Mouse (Mus musculus): ENCODE measurements at regions not wholly inside any gene's neighbourhood (a gene's known extent, or its start where the extent isn't known, plus 50 kb on each side); places are given as distances from the start of the nearest gene placed in this dataset.
A peak's percentile ranks its signal among the peaks of the same experiment; 100 is the strongest.

DNA sequence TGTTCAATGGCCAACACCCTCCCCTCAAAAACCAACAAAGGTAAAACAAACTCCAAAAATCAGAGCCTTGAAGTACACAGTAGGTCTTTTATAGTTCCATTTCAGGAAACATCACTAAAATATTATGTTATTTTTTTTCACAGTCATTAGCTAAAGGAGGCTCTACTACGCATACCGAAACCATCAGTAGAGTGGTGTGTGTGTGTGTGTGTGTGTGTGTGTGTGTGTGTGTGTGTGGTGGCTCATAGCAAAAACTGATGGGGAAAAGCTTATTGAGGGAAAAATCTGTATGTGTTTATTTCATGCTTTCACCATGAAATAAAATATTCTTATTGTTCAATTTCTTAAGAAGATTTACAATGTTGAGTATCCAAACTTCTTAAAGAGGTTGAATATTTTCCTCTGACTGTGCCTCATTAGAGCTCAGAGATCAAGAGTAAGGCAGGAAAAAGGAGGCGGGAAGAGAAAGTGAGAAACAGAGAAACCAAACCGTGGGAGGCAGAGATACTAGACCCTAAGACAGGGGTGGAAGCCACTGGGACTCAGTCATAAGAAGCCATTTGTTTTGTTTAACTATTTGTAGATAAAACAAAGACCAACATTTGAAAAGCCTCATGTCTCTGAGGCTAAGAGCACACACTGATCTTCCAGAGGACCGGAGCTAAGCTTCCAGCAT is 159.6 kb downstream of the Icos start:
- DNase-seq, result no peak

DNA sequence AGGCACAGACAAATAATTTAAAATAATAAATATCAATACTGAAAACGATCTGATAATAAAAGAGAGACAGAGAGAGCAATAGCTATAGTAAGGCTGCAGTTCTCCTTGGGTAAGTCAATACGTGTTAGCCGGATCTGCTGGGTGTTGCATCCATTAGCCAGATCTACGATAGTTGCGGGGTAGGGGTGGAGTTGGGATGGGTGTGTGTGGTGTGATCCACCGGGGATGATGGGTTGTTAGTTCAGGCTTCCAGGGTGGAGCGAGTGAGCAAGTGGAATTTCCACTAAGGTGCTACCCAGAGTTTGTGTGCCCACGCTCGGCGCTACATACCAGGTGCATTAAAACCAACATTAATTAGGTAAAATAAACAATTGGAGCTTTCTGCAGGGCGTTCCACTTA is 160.2 kb downstream of the Icos start:
- no peak for DNase-seq

DNA sequence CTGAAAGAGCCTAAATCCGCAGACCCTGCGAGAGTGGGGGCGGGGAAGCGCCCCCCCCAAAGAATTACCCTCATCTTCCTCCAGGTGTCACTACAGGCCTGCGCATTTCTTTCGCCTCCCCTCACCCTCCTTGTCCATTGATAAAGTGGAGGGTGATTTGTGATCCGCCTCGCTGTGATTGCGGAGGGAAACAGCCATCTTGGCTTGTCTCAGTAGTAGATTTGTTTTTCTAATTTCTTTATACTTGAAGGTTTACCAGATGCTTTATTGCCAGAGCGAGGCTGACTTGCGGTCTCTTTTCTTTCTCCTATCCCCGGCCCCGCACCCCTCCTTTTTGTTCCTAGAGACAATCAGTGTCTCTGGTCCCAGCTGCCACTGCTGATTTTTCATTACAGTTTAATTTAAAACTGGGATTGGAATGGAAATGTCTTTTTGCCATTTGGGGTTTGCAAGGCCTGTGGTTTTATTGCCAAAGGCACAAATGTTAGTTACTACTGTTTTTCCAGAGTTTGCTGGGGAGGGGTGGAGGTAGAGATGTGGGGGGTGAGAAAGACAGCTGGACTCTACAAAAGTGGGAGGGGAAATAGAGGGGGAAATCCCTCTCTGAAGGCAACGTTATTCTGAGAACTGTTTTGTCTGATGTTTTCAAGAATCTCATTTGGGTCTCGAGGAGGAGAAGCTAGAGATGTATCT is 161.7 kb downstream of the Icos start:
- peak; percentile 32 for DNase-seq

DNA sequence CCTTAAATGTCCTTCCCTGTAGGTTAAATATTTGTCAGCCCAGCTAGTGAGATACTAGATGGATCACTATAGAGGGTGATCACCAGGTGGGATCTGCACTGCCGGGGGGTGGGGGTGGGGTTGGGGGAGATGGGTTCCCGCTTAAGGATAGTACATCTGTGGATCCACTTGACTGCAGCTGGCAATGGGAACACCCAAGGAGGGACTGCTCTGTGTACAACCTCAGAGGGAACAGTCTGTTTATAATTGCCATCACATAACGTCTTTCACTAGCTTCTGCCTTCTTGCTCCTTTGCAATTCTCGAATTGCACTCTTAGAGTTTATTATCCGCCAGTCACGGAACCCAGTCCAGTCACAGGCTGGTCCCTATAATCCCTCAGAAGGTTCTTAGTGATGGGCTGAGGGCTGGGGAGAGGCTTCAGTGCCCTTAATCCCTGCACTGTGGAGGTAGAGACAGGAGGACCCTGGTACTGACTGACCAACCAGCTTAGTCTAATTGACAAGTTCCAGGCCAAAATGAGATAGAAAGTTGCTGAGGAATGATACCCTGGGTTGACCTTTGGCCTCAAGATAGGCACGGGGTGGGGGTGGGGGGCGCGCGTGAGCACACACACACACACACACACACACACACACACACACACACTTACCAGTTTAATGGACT is 162.4 kb downstream of the Icos start:
- no peak for DNase-seq

DNA sequence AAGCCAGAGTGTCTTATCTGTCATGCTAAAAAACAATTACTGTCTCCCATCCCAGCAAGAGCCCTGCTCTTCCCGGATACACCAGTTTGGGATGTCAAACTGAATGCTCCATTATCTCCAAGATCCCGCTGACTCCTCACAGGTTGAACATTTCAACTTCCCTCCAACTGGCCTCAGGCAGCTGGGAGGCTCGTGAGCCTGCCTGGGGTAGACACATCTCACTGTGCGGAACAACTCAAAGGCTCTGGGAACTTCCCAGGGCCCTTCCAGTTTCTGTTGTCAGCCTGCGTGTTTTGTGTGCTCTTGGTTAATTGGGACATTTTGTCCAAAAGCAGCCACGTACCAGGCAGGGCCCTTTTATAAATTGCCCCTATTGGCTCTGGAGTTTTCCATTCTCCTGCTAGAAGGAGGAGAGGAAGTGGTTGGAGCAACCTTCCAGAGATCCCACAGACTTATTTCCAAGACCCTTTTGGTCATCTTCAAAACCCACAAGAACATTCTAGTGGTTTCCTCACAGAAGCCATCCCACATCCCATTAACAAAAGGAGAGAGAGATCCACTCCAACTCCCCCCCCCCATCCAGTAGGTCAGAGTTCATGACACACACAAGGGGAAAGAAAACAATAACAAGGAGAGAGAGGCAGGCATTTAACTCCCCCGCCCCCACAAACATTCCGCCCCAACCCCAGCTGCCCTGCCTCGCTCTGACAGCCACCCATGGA is 163.3 kb downstream of the Icos start:
- no peak for DNase-seq

DNA sequence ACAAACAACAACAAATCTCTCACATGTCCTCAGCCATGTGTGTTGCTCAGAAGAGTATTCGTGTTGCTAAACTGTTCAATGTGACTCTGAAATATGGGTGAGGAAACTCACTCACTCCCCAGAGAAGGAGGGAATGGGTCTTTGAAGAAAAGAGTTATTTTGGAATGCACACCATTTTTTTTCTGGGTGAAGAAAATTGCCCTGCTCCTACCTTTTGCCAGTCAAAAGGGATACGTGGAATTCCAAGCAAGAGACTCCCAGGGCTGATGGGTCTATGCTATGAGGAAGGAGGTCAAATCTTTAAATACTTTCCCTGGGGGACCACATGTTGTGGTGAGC is 163.8 kb downstream of the Icos start:
- no peak for DNase-seq

DNA sequence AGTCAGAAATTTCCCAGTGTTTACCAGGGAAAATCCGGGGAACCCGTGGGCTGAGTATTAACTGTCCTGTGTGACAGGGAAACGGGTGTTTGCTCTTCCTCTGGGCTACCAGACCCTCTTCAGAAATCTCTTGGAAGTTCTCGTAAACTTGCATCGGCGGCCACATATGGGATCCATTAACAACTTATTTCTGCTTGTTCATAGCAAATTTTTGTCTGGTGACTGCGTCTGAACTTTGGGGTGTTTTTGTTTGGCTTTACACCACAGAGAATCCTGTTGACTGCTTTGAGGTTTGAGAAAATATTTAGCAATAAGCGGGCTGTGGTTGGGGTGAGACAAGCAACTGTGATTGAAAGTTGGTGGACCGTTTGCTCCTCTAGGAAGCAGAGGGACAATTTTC is 164.2 kb downstream of the Icos start:
- no peak for DNase-seq

DNA sequence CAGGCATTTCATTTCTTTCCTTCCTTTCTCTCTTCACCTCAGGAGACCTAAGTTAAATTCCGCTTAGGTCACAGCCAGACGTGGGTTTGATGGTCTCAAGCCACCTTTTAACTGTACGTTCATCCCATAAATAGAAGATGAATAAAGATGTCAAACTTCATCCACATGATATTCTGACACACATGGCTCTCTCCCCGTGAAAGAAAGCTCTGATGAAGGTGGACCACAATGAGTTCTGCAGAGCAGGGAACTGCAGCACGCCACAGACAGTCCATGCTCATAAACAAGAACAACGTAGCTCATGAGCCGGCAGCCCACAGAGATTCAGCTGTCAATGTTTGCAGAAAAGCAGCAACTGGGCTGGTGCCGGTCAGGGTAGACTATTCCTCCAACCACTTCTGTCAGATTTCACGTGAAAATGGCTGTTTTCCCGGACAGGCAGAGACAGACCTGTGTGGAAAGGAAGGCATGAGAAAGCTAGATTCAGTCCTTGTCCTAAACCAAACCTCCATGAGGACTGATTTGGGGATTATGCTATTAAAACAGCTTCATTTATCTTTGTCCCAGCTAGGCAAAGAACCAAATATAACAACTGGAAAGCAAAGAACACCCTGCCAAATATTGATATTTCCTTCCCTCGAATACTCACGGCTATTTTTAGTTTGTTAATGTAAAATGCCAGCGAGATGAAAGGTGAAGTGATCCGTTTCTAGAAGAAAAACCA is 165.5 kb downstream of the Icos start:
- DNase-seq, result no peak

DNA sequence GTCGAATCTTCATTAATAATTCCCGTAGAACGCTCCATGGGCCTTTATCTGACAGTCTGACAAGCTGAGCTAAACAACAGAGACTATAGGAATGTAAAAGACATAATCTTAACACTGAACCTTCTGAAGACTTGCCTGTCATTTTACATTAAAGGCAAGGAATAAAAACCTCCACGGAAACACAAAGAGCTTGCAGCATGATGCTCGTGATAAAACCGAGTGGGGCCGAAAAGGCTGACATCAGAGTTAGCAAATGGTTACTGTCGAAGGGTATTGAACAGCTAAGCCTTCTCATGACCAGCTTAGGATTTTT is 166.0 kb downstream of the Icos start:
- no peak for DNase-seq

DNA sequence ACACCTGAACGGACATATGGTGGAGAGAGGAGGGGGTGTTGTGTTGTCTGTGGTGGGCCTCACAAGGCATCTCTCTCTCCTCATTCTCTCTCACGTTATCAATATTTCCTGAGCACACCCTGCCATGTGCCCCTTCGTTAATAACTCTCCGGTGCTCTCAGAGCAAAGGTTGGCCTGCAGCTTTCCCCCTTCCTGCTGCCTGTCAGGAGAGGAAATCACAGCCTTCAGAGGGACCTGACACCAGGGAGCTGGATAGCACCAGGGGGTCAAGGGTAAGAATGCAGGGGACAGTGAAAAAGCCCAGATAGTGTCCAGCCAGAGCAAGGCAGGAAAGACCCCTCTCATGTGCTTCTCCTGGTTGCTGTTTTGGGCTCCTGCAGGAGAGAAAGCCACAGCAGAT is 167.3 kb downstream of the Icos start:
- DNase-seq, result no peak

DNA sequence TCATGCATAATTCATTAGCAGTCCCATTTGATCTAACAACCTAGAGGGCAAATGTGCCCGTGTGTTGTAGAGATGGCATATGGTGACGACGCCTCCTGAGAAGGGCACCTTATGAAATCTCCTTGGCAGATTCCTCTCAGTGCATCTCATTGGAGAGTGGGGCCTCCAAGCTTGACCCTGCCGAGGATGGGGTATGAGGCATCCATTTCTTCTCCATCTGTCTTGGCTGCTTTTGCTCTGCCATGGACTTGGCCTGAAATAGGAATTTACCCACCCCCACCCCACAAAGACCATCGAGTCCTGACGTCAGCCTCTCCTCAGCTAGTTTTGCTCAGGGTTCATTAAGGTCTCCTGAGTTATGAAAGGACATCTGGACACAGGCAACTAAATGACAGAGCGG is 167.8 kb downstream of the Icos start:
- DNase-seq, result no peak

DNA sequence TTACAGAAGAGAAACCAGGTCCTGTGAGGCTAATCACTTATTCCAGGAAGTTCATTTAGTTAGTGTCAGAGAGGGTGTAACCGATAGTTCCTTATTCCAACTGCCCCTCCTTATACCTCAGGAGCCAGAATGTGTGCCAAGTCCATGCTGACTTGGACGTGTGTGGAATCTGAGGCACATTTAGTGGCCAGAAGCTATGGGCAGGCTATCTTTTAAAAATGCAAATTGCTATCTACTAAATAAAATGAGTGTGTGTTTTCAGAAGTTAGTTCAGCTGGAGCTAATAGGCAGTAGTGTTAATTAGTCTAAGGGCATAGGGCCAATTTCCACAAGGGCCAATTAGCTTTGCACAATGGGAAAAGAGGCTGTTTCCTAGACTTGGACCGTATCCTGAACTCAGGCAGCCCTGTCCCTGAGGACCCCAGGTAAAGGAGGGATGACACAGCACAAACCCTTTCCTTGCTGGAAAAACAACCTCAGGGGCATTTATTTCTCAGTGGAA is 168.5 kb downstream of the Icos start:
- no peak for DNase-seq

DNA sequence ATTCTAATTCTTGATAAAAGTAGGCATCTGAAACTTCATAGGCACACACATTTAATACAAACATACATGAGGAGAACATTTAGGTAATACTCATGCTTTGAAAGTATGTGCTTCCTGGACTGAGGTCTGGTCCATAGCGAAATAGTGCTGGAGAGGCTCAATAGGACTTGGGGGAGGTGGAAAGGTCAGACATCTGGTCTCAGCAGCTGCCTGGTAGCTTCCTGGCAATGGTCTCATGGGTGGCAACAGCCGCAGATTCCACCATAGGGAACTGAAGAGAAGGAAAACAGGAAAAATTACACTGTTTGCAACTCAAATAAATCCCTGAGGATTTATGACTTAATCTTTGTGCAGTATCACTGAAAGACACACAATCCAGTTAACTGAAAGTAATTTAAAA is 174.0 kb downstream of the Icos start:
- DNase-seq, result no peak

DNA sequence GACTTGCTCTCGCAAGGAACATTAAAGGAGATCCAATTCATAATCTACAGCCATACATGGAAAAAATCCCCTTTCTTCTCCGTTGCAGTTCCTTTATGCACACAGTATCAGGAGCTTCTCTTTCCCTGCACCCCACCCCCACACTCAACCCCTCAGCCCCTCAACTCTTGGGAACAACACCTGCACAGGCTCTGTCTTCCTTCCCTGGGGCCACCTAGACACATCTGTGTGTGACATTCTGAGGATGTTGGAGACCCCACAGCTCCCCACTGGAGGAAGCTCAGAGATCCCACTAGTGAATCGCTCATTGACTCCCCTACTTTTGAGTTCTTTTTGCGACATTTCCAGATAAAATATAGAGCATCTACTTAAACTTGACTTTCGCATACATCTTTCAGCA is 174.4 kb downstream of the Icos start:
- no peak for DNase-seq

DNA sequence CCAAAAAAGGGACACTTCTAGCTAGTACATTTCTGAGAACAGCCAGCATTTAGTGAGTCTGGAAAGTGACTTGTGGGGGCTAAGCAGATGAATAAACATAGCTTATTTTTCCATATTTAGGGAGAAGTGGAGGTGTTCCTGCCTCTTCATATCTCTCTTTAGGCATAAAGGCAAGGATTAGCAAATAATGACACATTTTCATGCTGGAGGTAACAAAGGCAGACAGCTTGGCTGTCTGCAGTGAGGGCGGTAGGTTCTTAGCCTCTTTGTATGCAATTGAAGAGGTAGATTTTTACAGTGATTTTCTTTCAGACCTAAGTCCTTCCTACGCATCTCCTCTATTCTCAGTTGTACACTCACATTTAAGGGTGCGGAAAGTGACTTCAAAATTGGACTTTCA is 176.5 kb downstream of the Icos start:
- no peak for DNase-seq

DNA sequence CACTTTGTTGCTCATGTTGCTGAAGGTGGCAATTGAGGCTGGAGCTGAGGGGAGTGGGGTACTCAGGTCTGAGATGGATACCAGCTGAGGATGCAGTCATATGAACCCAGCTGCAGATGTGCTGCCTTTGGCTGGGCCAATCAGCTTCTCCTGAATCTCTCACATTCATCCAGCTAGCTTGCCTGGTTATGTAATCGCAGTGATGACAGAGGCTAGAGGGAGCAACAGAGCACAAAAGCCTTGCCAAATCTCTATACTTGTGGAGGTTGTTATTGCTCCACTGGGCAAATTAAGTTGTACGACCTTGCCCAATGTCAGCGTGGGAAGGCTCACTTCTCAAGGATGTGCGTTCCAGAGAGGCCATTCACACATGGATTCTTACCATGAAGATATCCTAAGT is 179.5 kb downstream of the Icos start:
- no peak for DNase-seq

DNA sequence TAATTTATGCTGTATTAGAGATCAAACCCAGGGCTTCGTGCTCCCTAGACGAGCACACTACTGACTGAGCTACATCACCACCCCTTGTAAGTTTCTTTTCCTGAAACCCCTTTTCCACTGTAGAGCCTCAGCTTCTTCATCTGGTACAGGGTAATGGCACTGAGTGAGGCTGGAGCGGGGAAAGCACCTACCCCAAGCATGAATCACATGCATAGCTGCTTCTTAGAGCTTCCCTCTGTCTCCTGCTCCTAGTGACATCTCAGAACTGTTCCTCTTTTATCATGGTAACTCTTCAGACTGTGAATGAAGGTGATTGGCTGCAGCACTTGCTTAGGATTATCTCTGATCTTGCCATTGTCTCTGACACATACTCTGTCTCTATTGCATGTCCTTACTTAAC is 182.8 kb downstream of the Icos start:
- no peak for DNase-seq

DNA sequence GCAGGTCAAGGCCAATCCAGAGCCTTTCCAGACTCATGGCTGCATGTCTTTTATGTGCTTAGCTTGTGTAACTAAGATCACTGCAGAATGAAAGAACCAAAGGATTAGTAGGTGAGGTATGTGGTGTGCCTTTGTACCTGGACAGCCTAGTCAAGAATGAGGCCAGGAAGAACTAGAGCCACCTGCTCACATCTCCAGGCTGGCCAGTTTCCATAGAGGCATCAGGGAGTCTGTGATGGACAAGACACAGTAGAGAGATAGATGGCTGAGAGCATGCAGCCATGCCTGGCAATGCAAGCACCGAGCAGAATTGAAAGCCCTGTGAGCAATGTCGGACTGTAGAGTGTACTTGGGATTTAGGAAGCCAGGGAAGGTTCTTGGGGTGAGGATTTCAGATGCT is 186.5 kb downstream of the Icos start:
- DNase-seq, result no peak

DNA sequence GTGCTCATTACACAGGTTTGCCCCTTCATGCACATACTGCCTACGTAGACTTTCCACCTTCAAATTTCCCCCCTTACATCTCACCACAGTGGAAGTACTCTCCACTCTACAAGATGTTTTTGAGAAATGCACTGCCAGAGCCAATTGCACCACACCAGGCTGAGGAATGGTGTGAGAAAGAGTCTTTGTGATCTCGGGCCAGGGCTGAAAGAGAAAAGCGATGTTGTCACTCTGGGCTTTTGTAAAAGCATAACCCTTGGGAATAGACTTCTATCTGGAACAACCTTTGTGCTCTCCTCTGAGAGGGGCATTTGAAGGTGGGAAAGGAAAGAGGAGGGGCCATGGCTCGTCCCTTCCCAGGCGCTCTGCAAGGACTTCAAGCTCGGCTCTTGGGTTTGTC is 194.2 kb downstream of the Icos start:
- no peak for DNase-seq

DNA sequence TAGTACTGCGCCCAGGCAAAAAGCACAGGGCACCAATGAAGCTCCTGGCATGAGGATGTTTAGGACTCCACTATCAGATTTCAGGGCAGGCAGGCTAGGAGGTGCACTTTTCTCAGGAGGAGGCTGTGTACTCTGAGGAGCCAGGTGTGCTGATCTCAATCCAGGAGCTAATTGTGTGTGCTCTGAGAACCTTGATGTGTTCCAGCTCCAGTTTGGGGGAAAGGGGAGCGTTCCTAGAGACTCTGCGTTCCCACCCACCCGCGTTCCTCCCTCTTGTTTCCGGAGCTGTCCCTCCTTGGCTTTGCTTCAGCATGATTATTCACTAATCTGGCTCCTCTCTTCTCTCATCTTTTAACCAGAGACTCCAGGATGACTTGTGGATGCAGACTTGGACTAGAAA is 195.2 kb downstream of the Icos start:
- DNase-seq, result no peak

DNA sequence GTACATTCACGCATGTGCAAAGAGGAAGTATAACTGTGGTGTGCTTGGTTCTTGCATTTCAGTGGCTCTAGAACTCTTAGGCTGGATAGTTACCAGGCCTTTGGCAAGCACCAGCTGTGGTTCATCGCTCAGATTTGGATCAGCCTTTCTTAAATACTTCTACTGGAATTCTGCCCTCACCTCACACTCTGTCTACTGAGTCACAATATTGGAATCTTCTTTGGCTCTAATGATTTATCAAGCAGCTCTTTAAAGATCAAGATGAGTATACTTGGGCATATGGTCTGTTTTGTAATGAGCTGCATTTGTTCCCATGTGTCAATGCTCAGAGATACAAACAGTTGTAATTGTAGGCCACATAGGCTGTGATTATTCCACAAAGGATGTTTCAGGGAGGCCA is 197.5 kb downstream of the Icos start:
- no peak for DNase-seq

DNA sequence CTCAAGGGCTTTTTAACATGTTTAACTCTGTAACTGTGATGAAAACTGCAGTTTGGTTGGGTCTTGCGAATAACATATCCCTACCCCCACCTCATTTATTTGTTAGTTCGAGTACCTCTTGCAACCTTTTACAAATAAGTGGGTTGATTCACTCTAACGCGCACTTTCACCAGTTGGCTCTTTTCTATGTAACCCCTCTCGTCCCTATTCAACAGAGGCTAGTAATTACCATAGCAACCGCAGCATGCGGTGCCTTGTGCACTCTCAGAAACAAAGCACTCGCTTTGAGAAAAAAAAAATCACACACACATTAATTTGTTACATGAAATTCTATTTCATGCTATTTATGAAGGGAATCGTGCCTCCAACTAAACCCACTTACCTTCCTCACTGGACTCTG is 201.7 kb downstream of the Icos start:
- DNase-seq, result no peak

DNA sequence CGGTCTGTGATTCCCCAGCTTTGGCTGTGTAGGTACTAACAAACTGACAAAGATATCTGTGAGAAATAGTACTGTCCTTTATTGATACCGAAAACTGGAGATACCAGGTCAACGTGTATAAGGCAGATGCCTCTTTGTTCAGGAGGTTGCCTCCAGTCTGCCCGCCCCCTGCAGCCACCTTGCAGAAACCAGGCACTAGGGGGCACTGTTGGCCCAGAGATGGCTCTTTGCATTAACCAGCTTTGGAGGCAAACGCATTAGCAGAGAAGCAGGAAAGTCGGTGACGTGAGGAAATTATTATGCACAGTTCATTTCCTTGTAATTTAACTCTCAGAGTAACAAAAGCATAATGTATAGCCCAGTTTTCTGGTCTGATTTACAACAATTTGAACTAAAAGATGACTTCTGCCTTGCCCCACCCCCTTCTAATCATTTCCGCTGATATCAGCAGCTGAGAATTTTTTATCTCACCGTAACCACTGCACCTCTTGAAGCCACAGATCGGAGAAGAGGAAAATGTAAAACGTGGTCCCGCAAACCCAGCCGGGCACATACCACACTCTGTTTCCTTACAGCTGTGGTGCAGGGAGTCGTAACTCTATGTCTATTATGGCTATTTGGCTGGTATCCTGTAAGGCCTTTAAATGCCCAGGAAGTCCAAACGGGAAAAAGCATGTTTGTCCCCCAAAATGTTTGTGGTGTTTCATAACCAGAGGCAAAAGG is 203.5 kb downstream of the Icos start:
- peak; percentile 88 for DNase-seq

Data from kidney, adult 18-20 months (tissue).